Mouse (Mus musculus): ENCODE results near the gene Lin52. TPM values are rescaled to one million over a fixed set of nuclear protein-coding genes. Genes with fewer than 3 reads are reported as not detected.
A peak's percentile ranks its signal among the peaks of the same experiment; 100 is the strongest.

Lin52 gene
- polyA plus RNA-seq, 1 experiment from 2014 or later = 18.5 TPM

DNA sequence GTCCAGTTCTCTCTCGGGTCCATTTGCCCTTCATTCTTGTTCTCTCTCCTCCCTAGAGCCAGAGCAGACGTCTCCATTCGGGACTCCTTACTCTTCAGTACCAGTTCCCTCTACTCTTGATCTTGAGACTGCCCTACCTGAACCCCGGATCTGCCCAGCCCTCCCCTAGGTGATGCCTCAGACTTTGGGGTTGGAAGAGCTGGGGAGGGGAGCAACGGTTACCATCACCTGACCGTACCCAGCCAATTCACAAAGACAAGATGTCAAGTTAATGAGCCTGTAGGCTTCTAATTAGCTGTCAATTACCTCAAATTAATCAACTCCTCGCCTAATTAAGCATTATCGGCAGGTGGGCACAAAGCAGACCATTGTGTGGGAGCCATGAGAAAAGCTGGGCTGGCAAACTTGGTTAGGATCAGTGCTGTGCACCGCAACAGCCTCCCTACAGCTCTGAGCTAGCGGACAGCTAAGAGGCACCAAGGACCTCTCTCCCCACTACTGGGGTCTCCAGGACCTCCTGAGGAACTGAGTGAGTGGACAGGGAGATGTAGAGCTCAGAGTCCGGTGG, 90.3 kb downstream of the Lin52 start:
- ATAC-seq (no peak), DNase-seq (ENCODE audit: low spot score) (no peak)
- TF ChIP-seq EP300 (IDR thresholded peaks at IDR 0.05) = no peak
- no peak for TF ChIP-seq CTCF (IDR thresholded peaks at IDR 0.05)
- Histone ChIP-seq H3K9ac (replicated peaks; ENCODE audit: low read depth) (no peak overlapping the region), H3K27me3 (replicated peaks; ENCODE audit: insufficient read depth, low read length) (no peaks in the 10 kb centered on the region), H3K4me1 (ENCODE audit: insufficient read depth, low read depth, low read length) (no peaks in the 10 kb centered on the region), H3K4me2 (replicated peaks; ENCODE audit: low read depth, low read length) (no peak overlapping the region), H3K36me3 (ENCODE audit: insufficient read depth, low read length) (no peaks in the 10 kb centered on the region), H3K9me3 (ENCODE audit: low read length) (no peaks in the 10 kb centered on the region), H3K27ac (ENCODE audit: low read length) (no peak overlapping the region), H3K4me3 (ENCODE audit: low read depth, low read length) (no peak overlapping the region)
- whole genome bisulfite sequencing = 81% methylated on average over 11 of the region's 11 CpGs

- WGBS = 3% methylated on average over 12 of the region's 12 CpGs
- no peak overlapping the region for H3K9ac ChIP-seq (replicated peaks; ENCODE audit: low read depth)
- no peak overlapping the region for H3K4me3 ChIP-seq (ENCODE audit: low read depth, low read length)
- H3K36me3 ChIP-seq (ENCODE audit: insufficient read depth, low read length) = no peaks in the 10 kb centered on the region
- peak; percentile 71 for DNase-seq (ENCODE audit: low spot score)
- no peaks in the 10 kb centered on the region for H3K27me3 ChIP-seq (replicated peaks; ENCODE audit: insufficient read depth, low read length)
- H3K4me2 ChIP-seq (replicated peaks; ENCODE audit: low read depth, low read length) = no peak overlapping the region
- TF ChIP-seq EP300 (IDR thresholded peaks at IDR 0.05) (no peak), CTCF (IDR thresholded peaks at IDR 0.05) (peak; percentile 96)
- peak; percentile 68 for ATAC-seq
- no peak overlapping the region for H3K27ac ChIP-seq (ENCODE audit: low read length)
- no peaks in the 10 kb centered on the region for H3K9me3 ChIP-seq (ENCODE audit: low read length)
- no peaks in the 10 kb centered on the region for H3K4me1 ChIP-seq (ENCODE audit: insufficient read depth, low read depth, low read length)
Observed at GRCm38 (mm10) chr12:84546028-84546427, 94.8 kb downstream of the Lin52 start.

DNA sequence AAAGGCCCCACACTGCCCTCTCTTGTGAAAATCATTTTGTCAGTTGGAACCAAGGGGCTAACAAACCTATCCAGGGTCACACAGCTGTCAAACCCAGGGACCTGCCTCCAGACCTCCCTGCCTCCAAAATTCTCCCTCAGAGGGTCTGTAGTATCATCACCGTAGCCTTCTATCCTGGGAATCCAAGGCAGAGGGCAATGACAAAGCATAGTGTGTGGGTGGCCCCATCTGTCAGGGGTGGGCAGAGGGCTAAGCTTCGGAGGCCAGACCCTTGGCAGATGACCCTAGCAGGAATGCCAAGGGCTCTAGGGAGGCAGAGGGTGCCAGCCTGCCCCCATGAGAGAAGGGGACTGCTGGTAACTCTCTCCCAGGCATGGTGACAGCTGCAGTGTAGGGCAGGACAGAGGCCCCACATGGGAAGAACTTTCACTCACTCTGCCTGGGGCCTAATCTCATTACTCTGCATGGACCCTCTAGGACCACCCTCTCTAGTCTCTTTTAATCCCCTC, 95.4 kb downstream of the Lin52 start:
- Histone ChIP-seq H3K9me3 (ENCODE audit: low read length) (no peaks in the 10 kb centered on the region), H3K27ac (ENCODE audit: low read length) (no peak overlapping the region), H3K4me3 (ENCODE audit: low read depth, low read length) (no peak overlapping the region), H3K36me3 (ENCODE audit: insufficient read depth, low read length) (no peaks in the 10 kb centered on the region), H3K4me1 (ENCODE audit: insufficient read depth, low read depth, low read length) (no peaks in the 10 kb centered on the region), H3K27me3 (replicated peaks; ENCODE audit: insufficient read depth, low read length) (no peaks in the 10 kb centered on the region), H3K9ac (replicated peaks; ENCODE audit: low read depth) (no peak overlapping the region), H3K4me2 (replicated peaks; ENCODE audit: low read depth, low read length) (no peak overlapping the region)
- no peak for TF ChIP-seq CTCF (IDR thresholded peaks at IDR 0.05)
- no peak for TF ChIP-seq EP300 (IDR thresholded peaks at IDR 0.05)
- 78% methylated on average over 2 of the region's 2 CpGs for WGBS
- DNase-seq (ENCODE audit: low spot score) (no peak), ATAC-seq (no peak)

- H3K27me3 ChIP-seq (replicated peaks; ENCODE audit: insufficient read depth, low read length) = no peaks in the 10 kb centered on the region
- no peak overlapping the region for H3K27ac ChIP-seq (ENCODE audit: low read length)
- H3K4me3 ChIP-seq (ENCODE audit: low read depth, low read length) = no peak overlapping the region
- WGBS = 57% methylated on average over 8 of the region's 8 CpGs
- H3K36me3 ChIP-seq (ENCODE audit: insufficient read depth, low read length) = no peaks in the 10 kb centered on the region
- H3K4me1 ChIP-seq (ENCODE audit: insufficient read depth, low read depth, low read length) = no peaks in the 10 kb centered on the region
- H3K9ac ChIP-seq (replicated peaks; ENCODE audit: low read depth) = no peak overlapping the region
- no peak for ATAC-seq
- H3K9me3 ChIP-seq (ENCODE audit: low read length) = no peaks in the 10 kb centered on the region
- no peak for DNase-seq (ENCODE audit: low spot score)
- no peak for TF ChIP-seq EP300 (IDR thresholded peaks at IDR 0.05)
- TF ChIP-seq CTCF (IDR thresholded peaks at IDR 0.05) = no peak
- H3K4me2 ChIP-seq (replicated peaks; ENCODE audit: low read depth, low read length) = no peak overlapping the region
Observed at GRCm38 (mm10) chr12:84548251-84548650, 97.0 kb downstream of the Lin52 start.

GRCm38 (mm10) chr12:84555218-84555617, 104.0 kb downstream of the Lin52 start:
- no peaks in the 10 kb centered on the region for H3K4me1 ChIP-seq (ENCODE audit: insufficient read depth, low read depth, low read length)
- TF ChIP-seq CTCF (IDR thresholded peaks at IDR 0.05) = no peak
- TF ChIP-seq EP300 (IDR thresholded peaks at IDR 0.05) = no peak
- H3K4me3 ChIP-seq (ENCODE audit: low read depth, low read length) = no peak overlapping the region
- H3K36me3 ChIP-seq (ENCODE audit: insufficient read depth, low read length) = no peaks in the 10 kb centered on the region
- no peak overlapping the region for H3K27ac ChIP-seq (ENCODE audit: low read length)
- H3K9me3 ChIP-seq (ENCODE audit: low read length) = no peaks in the 10 kb centered on the region
- no peaks in the 10 kb centered on the region for H3K27me3 ChIP-seq (replicated peaks; ENCODE audit: insufficient read depth, low read length)
- H3K9ac ChIP-seq (replicated peaks; ENCODE audit: low read depth) = no peak overlapping the region
- H3K4me2 ChIP-seq (replicated peaks; ENCODE audit: low read depth, low read length) = no peak overlapping the region
- DNase-seq (ENCODE audit: low spot score) (no peak), ATAC-seq (no peak)
- WGBS = 57% methylated on average over 8 of the region's 8 CpGs

DNA sequence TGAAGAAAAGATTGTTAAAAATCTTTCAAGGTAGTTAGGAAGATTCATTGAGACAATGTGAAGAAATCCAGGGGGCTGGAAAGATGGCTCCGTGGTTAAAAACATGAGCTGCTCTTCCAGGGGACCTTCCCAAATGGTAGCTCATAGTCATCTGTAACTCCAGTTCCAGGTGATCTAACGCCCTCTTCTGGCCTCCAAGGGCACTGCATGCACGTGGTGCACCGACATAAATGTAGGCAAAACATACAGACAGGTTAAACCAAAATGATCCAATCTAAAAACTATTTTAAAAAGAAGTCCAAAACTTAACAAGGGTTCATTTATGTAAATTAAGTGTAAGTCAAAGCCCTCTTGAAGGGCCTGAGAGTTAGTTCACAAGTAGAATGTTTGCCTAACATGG, 111.3 kb downstream of the Lin52 start:
- no peak for TF ChIP-seq EP300 (IDR thresholded peaks at IDR 0.05)
- TF ChIP-seq CTCF (IDR thresholded peaks at IDR 0.05) = peak; percentile 29
- no peaks in the 10 kb centered on the region for H3K9me3 ChIP-seq (ENCODE audit: low read length)
- no peak for ATAC-seq

More for the DNA sequence above, 111.3 kb downstream of the Lin52 start:
- Histone ChIP-seq H3K27me3 (replicated peaks; ENCODE audit: insufficient read depth, low read length) (peaks cover 5% of the 10 kb centered on the region; the same call in 1 of the 2 replicates), H3K36me3 (ENCODE audit: insufficient read depth, low read length) (no peaks in the 10 kb centered on the region), H3K4me2 (replicated peaks; ENCODE audit: low read depth, low read length) (no peak overlapping the region), H3K9ac (replicated peaks; ENCODE audit: low read depth) (no peak overlapping the region), H3K4me3 (ENCODE audit: low read depth, low read length) (no peak overlapping the region), H3K27ac (ENCODE audit: low read length) (no peak overlapping the region), H3K4me1 (ENCODE audit: insufficient read depth, low read depth, low read length) (no peaks in the 10 kb centered on the region)
- DNase-seq (ENCODE audit: low spot score) = no peak
- WGBS = 47% methylated on average over 4 of the region's 4 CpGs
